9 mouse cellular contexts compared by ENCODE assay signal in genomic region chr2:181677096-181677754, GRCm38 (mm10). TPM values are rescaled to one million over a fixed set of nuclear protein-coding genes. Genes with fewer than 3 reads are reported as not detected.
A peak's percentile ranks its signal among the peaks of the same experiment; 100 is the strongest.
DNase-seq lines count a peak whose midpoint lies in the region; ATAC-seq and TF ChIP-seq lines count a peak whose summit lies in the region.
"Had no signal": no experiment of that assay in that cellular context is flagged by ENCODE, and none has a peak within 500 bp of the region (broad histone marks: within the 10 kb centered on the region; RNA-seq: fewer than 3 reads in every experiment).

No protein-coding gene starts in this region.

- H3K27me3 ChIP-seq in lung, embryonic 15.5 days, result peaks cover 13% of the 10 kb centered on the region
- H3K27me3 ChIP-seq in liver, embryonic 12.5 days (replicated peaks), result peaks cover 48% of the 10 kb centered on the region

- H3K4me1 ChIP-seq in cortical plate, adult 2 months (ENCODE audit: control insufficient read depth, insufficient read depth, low read length), result peaks cover 3% of the 10 kb centered on the region; the same call in 1 of the 2 replicates
- H3K4me1 ChIP-seq in lung, embryonic 15.5 days, result peaks cover 27% of the 10 kb centered on the region
- H3K4me1 ChIP-seq in liver, embryonic 12.5 days, result peaks cover 43% of the 10 kb centered on the region

- no peak for TF ChIP-seq POLR2A in cortical plate, adult 2 months (IDR thresholded peaks at IDR 0.05; ENCODE audit: extremely low read depth, insufficient read depth, low read length)

- no peak overlapping the region for H3K4me2 ChIP-seq in lung, embryonic 15.5 days
- H3K4me2 ChIP-seq in liver, embryonic 12.5 days, result no peak overlapping the region

- peak overlapping the region; percentile 77 for H3K27ac ChIP-seq in cortical plate, adult 2 months (ENCODE audit: insufficient read depth, low read length)
- H3K27ac ChIP-seq in lung, embryonic 15.5 days, result peak overlapping the region; percentile 79
- no peak overlapping the region for H3K27ac ChIP-seq in liver, embryonic 12.5 days

- H3K4me3 ChIP-seq in cortical plate, adult 2 months (ENCODE audit: insufficient read depth, low read length), result no peak overlapping the region
- H3K4me3 ChIP-seq in lung, embryonic 15.5 days, result no peak overlapping the region
- no peak overlapping the region for H3K4me3 ChIP-seq in liver, embryonic 12.5 days
- H3K4me3 ChIP-seq: erythroblast, embryonic 14.5 days had no signal

- H3K9ac ChIP-seq in lung, embryonic 15.5 days, result no peak overlapping the region
- H3K9ac ChIP-seq in liver, embryonic 12.5 days, result no peak overlapping the region

- H3K36me3 ChIP-seq in lung, embryonic 15.5 days, result no peaks in the 10 kb centered on the region
- no peaks in the 10 kb centered on the region for H3K36me3 ChIP-seq in liver, embryonic 12.5 days

- 0 out of 2 replicates have a peak, but pooled peaks have one; percentile 3 for ATAC-seq in lung, embryonic 15.5 days (ENCODE audit: borderline replicate concordance, extremely low read depth, low FRiP score, low TSS enrichment)
- ATAC-seq in liver, embryonic 12.5 days, result no peak

- no peaks in the 10 kb centered on the region for H3K9me3 ChIP-seq in lung, embryonic 15.5 days
- no peaks in the 10 kb centered on the region for H3K9me3 ChIP-seq in liver, embryonic 12.5 days (replicated peaks)

- WGBS in lung, embryonic 15.5 days, result 64% methylated on average over 5 of the region's 5 CpGs
- WGBS in liver, embryonic 12.5 days (ENCODE audit: insufficient replicate concordance), result 71% methylated on average over 5 of the region's 5 CpGs

- intact Hi-C loops in left cerebral cortex, postnatal 36 days (cut with DNase I), result loop anchor here (10.0 kb wide), 1 partner anchor 282 kb away; no protein-coding TSS in a partner anchor

- no peak for TF ChIP-seq CTCF in cortical plate, adult 2 months (IDR thresholded peaks at IDR 0.05; ENCODE audit: extremely low read depth, insufficient read depth, low read length)

- DNase-seq in gastrocnemius, adult 18-20 months (ENCODE audit: low spot score), result peak; percentile 34
- DNase-seq in gastrocnemius, postnatal 4 days (ENCODE audit: low spot score in 2 of 2), result no peak
- DNase-seq in heart, postnatal 4 days, result peak; percentile 66
- DNase-seq in spleen, postnatal 10 days (ENCODE audit: low spot score in 2 of 2), result no peak
- no peak for DNase-seq in left cerebral cortex, postnatal 36 days (ENCODE audit: low spot score in 2 of 2)

RNA-seq across cellular contexts. Expression of gene Tcea2, which starts 2.9 kb away (rescaled TPM):
- 1 to 10 TPM; 6.6 to 6.9 TPM for total RNA-seq in gastrocnemius, adult 18-20 months (2021)
- 1 to 10 TPM; 7.5 to 9.7 TPM for total RNA-seq in gastrocnemius, postnatal 4 days (2021)
- 195 and 212 TPM in 2 replicates for polyA plus RNA-seq in cortical plate, adult 2 months (2012; rRNA removed)
- 10 to 100 TPM in 1 of 2 experiments, 1 to 10 TPM in 1; 9.9 to 11.1 TPM for total RNA-seq in heart, postnatal 4 days (2021)
- 23.2 and 23.7 TPM in 2 replicates for polyA plus RNA-seq in lung, embryonic 15.5 days (2015; fragmentation: Nextera tagmentation; extraction: Ambion mirVana)
- 4.6 and 4.7 TPM in 2 replicates for polyA plus RNA-seq in liver, embryonic 12.5 days (2016; fragmentation: Nextera tagmentation; extraction: Ambion mirVana)
- total RNA-seq in left cerebral cortex, postnatal 36 days (2021), result 10 to 100 TPM; 64.9 to 75.5 TPM
- polyA plus RNA-seq: erythroblast, embryonic 14.5 days had no signal

RNA-seq across cellular contexts. Expression of gene Sox18, which starts 5.8 kb away (rescaled TPM):
- 10 to 100 TPM in 1 of 2 experiments, 1 to 10 TPM in 1; 9.7 to 22.1 TPM for total RNA-seq in gastrocnemius, adult 18-20 months (2021)
- 10 to 100 TPM; 33.9 to 34.4 TPM for total RNA-seq in gastrocnemius, postnatal 4 days (2021)
- polyA plus RNA-seq in cortical plate, adult 2 months (2012; rRNA removed), result 16.8 and 21.8 TPM in 2 replicates
- total RNA-seq in heart, postnatal 4 days (2021), result 10 to 100 TPM; 75.9 to 80.3 TPM
- 65.3 and 70.3 TPM in 2 replicates for polyA plus RNA-seq in lung, embryonic 15.5 days (2015; fragmentation: Nextera tagmentation; extraction: Ambion mirVana)
- 9.4 and 10.4 TPM in 2 replicates for polyA plus RNA-seq in liver, embryonic 12.5 days (2016; fragmentation: Nextera tagmentation; extraction: Ambion mirVana)
- 10 to 100 TPM; 11.3 to 14.7 TPM for total RNA-seq in left cerebral cortex, postnatal 36 days (2021)

RNA-seq across cellular contexts. Expression of gene Rgs19, which starts 16.6 kb away (rescaled TPM):
- 1 to 10 TPM; 2.4 to 4.3 TPM for total RNA-seq in gastrocnemius, adult 18-20 months (2021)
- 10 to 100 TPM; 16.4 to 20.1 TPM for total RNA-seq in gastrocnemius, postnatal 4 days (2021)
- polyA plus RNA-seq in cortical plate, adult 2 months (2012; rRNA removed), result 55.4 and 57.0 TPM in 2 replicates
- 10 to 100 TPM; 11.3 to 15.8 TPM for total RNA-seq in heart, postnatal 4 days (2021)
- 72.3 and 72.5 TPM in 2 replicates for polyA plus RNA-seq in lung, embryonic 15.5 days (2015; fragmentation: Nextera tagmentation; extraction: Ambion mirVana)
- polyA plus RNA-seq in liver, embryonic 12.5 days (2016; fragmentation: Nextera tagmentation; extraction: Ambion mirVana), result 24.0 and 26.9 TPM in 2 replicates
- 10 to 100 TPM; 32.7 to 36.0 TPM for total RNA-seq in left cerebral cortex, postnatal 36 days (2021)

RNA-seq across cellular contexts. Expression of gene Gm29797, which starts 20.4 kb away (rescaled TPM):
- not detected for total RNA-seq in gastrocnemius, adult 18-20 months (2021)
- total RNA-seq in gastrocnemius, postnatal 4 days (2021), result under 1 TPM in 1 of 2 experiments, not detected in 1; 0.36 TPM
- polyA plus RNA-seq in cortical plate, adult 2 months (2012; rRNA removed), result 0.21 TPM in 1 of 2 replicates, not detected in the other
- total RNA-seq in heart, postnatal 4 days (2021), result not detected
- not detected in 2 replicates for polyA plus RNA-seq in lung, embryonic 15.5 days (2015; fragmentation: Nextera tagmentation; extraction: Ambion mirVana)
- polyA plus RNA-seq in liver, embryonic 12.5 days (2016; fragmentation: Nextera tagmentation; extraction: Ambion mirVana), result not detected in 2 replicates
- under 1 TPM in 1 of 2 experiments, not detected in 1; 0.75 TPM for total RNA-seq in left cerebral cortex, postnatal 36 days (2021)
- polyA plus RNA-seq: erythroblast, embryonic 14.5 days had no signal

RNA-seq across cellular contexts. Expression of gene Lkaaear1, which starts 21.0 kb away (rescaled TPM):
- not detected for total RNA-seq in gastrocnemius, adult 18-20 months (2021)
- not detected for total RNA-seq in gastrocnemius, postnatal 4 days (2021)
- polyA plus RNA-seq in cortical plate, adult 2 months (2012; rRNA removed), result not detected in 2 replicates
- not detected for total RNA-seq in heart, postnatal 4 days (2021)
- polyA plus RNA-seq in lung, embryonic 15.5 days (2015; fragmentation: Nextera tagmentation; extraction: Ambion mirVana), result not detected in 2 replicates
- polyA plus RNA-seq in liver, embryonic 12.5 days (2016; fragmentation: Nextera tagmentation; extraction: Ambion mirVana), result not detected in 2 replicates
- not detected for total RNA-seq in left cerebral cortex, postnatal 36 days (2021)
- polyA plus RNA-seq: erythroblast, embryonic 14.5 days had no signal

Comparison
In these comparisons a context has a peak if more than half of its experiments do, and no peak if none do; other contexts are left out.
1. DNase-seq: peak in gastrocnemius, adult 18-20 months (single experiment) and heart, postnatal 4 days (single experiment); none in gastrocnemius, postnatal 4 days (0 of 2), spleen, postnatal 10 days (0 of 2) and left cerebral cortex, postnatal 36 days (0 of 2).
2. RNA of gene Tcea2, which starts 2.9 kb away (total RNA-seq): 64.9 to 75.5 TPM in left cerebral cortex, postnatal 36 days; 9.9 to 11.1 TPM in heart, postnatal 4 days, 7.5 to 9.7 TPM in gastrocnemius, postnatal 4 days and 6.6 to 6.9 TPM in gastrocnemius, adult 18-20 months; every median in the first group is over 4 times any median in the second.